8 mouse cellular contexts compared by ENCODE assay signal in the genomic region with DNA sequence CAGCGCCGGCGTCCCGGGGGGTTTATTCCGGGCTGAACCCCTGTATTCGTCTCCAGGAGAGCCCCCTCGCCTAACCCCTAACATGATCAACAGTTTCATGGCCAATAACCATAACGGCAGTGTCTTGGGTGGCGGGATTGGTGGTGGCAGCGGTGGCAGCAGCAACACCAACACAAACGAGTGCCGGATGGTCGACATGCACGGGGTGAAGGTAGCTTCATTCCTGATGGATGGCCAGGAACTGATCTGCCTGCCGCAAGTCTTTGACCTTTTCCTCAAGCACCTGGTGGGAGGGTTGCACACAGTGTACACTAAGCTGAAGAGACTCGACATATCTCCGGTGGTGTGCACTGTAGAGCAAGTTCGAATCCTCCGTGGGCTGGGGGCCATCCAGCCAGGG. TPM values are rescaled to one million over a fixed set of nuclear protein-coding genes. Genes with fewer than 3 reads are reported as not detected.
A peak's percentile ranks its signal among the peaks of the same experiment; 100 is the strongest.
DNase-seq lines count a peak whose midpoint lies in the region; ATAC-seq and TF ChIP-seq lines count a peak whose summit lies in the region.

No protein-coding gene starts in this region.

- no peak; the same call in none of the 2 replicates for ATAC-seq in heart, embryonic 11.5 days (replicated peaks; ENCODE audit: insufficient number of reproducible peaks, low FRiP score, low TSS enrichment)
- no peak for ATAC-seq in embryonic facial prominence, embryonic 12.5 days (ENCODE audit: insufficient number of reproducible peaks, insufficient read depth, low FRiP score, low TSS enrichment)
- peak; percentile 45 for ATAC-seq in intestine, postnatal 0 days
- ATAC-seq in neural tube, embryonic 15.5 days (ENCODE audit: low FRiP score): peak; percentile 40

- H3K27me3 ChIP-seq in heart, embryonic 11.5 days (ENCODE audit: control insufficient read depth, insufficient read depth, low read length): no peaks in the 10 kb centered on the region
- H3K27me3 ChIP-seq in embryonic facial prominence, embryonic 12.5 days: no peaks in the 10 kb centered on the region
- H3K27me3 ChIP-seq in intestine, postnatal 0 days (replicated peaks; ENCODE audit: control insufficient read depth, insufficient read depth, low read length): no peaks in the 10 kb centered on the region
- no peaks in the 10 kb centered on the region for H3K27me3 ChIP-seq in neural tube, embryonic 15.5 days (replicated peaks)

- intact Hi-C loops in heart, postnatal 36 days (cut with DNase I): no loop called here

- 8% methylated on average over 19 of the region's 19 CpGs for WGBS in heart, embryonic 11.5 days (ENCODE audit: insufficient replicate concordance)
- 21% methylated on average over 18 of the region's 19 CpGs for WGBS in embryonic facial prominence, embryonic 12.5 days
- 23% methylated on average over 19 of the region's 19 CpGs for WGBS in intestine, postnatal 0 days
- WGBS in neural tube, embryonic 15.5 days: 19% methylated on average over 19 of the region's 19 CpGs

- no peaks in the 10 kb centered on the region for H3K9me3 ChIP-seq in heart, embryonic 11.5 days (replicated peaks; ENCODE audit: control insufficient read depth, low read length)
- no peaks in the 10 kb centered on the region for H3K9me3 ChIP-seq in embryonic facial prominence, embryonic 12.5 days
- H3K9me3 ChIP-seq in intestine, postnatal 0 days (ENCODE audit: control insufficient read depth): no peaks in the 10 kb centered on the region
- H3K9me3 ChIP-seq in neural tube, embryonic 15.5 days (replicated peaks): no peaks in the 10 kb centered on the region

- 0 out of 2 replicates have a peak overlapping the region, but pooled peaks have one; percentile 28 for H3K9ac ChIP-seq in heart, embryonic 11.5 days (ENCODE audit: low read depth, low read length)
- peak overlapping the region; percentile 33; the same call in 1 of the 2 replicates for H3K9ac ChIP-seq in embryonic facial prominence, embryonic 12.5 days
- 0 out of 2 replicates have a peak overlapping the region, but pooled peaks have one; percentile 37 for H3K9ac ChIP-seq in intestine, postnatal 0 days (ENCODE audit: low read depth, low read length)
- H3K9ac ChIP-seq in neural tube, embryonic 15.5 days (replicated peaks): peak overlapping the region; percentile 30

- H3K4me3 ChIP-seq in heart, embryonic 11.5 days (ENCODE audit: low read depth, low read length): peak overlapping the region; percentile 46
- H3K4me3 ChIP-seq in embryonic facial prominence, embryonic 12.5 days: peak overlapping the region; percentile 49
- H3K4me3 ChIP-seq in intestine, postnatal 0 days (ENCODE audit: low read depth, low read length): peak overlapping the region; percentile 47
- H3K4me3 ChIP-seq in neural tube, embryonic 15.5 days (replicated peaks): peak overlapping the region; percentile 45

- peak overlapping the region; percentile 78 for H3K4me2 ChIP-seq in heart, embryonic 11.5 days
- peak overlapping the region; percentile 56 for H3K4me2 ChIP-seq in embryonic facial prominence, embryonic 12.5 days (replicated peaks)
- peak overlapping the region; percentile 76 for H3K4me2 ChIP-seq in intestine, postnatal 0 days (replicated peaks; ENCODE audit: low read depth)
- H3K4me2 ChIP-seq in neural tube, embryonic 15.5 days: peak overlapping the region; percentile 73

- no peak for TF ChIP-seq CTCF in intestine, postnatal 0 days (IDR thresholded peaks at IDR 0.05; ENCODE audit: low read depth)

- no peaks in the 10 kb centered on the region for H3K36me3 ChIP-seq in heart, embryonic 11.5 days (ENCODE audit: control insufficient read depth, insufficient read depth, low read length)
- no peaks in the 10 kb centered on the region for H3K36me3 ChIP-seq in embryonic facial prominence, embryonic 12.5 days
- no peaks in the 10 kb centered on the region for H3K36me3 ChIP-seq in intestine, postnatal 0 days (ENCODE audit: control insufficient read depth, insufficient read depth)
- no peaks in the 10 kb centered on the region for H3K36me3 ChIP-seq in neural tube, embryonic 15.5 days

- no peak for DNase-seq in heart, postnatal 36 days
- peak; percentile 5 to 8 for DNase-seq in B cell, adult 2 months
- no peak for DNase-seq in cerebellum, postnatal 10 days
- no peak for DNase-seq in layer of hippocampus, adult 11-12 months (ENCODE audit: low spot score)

- no peak overlapping the region for H3K27ac ChIP-seq in heart, embryonic 11.5 days (ENCODE audit: low read depth, low read length)
- H3K27ac ChIP-seq in embryonic facial prominence, embryonic 12.5 days: no peak overlapping the region
- no peak overlapping the region for H3K27ac ChIP-seq in intestine, postnatal 0 days (ENCODE audit: low read depth, low read length)
- H3K27ac ChIP-seq in neural tube, embryonic 15.5 days (replicated peaks): no peak overlapping the region

- H3K4me1 ChIP-seq in heart, embryonic 11.5 days (ENCODE audit: control insufficient read depth, insufficient read depth, low read length): no peaks in the 10 kb centered on the region
- H3K4me1 ChIP-seq in embryonic facial prominence, embryonic 12.5 days: no peaks in the 10 kb centered on the region
- no peaks in the 10 kb centered on the region for H3K4me1 ChIP-seq in intestine, postnatal 0 days (replicated peaks; ENCODE audit: control insufficient read depth, insufficient read depth, low read length)
- H3K4me1 ChIP-seq in neural tube, embryonic 15.5 days: no peaks in the 10 kb centered on the region

RNA-seq across cellular contexts. Expression of gene Dach2, which starts 1.2 kb away (rescaled TPM):
- 0.37 and 0.87 TPM in 2 replicates for polyA plus RNA-seq in heart, embryonic 11.5 days (2014; fragmentation: Nextera tagmentation; extraction: Ambion mirVana)
- not detected for total RNA-seq in heart, postnatal 36 days (2021)
- polyA plus RNA-seq in embryonic facial prominence, embryonic 12.5 days (2016; fragmentation: Nextera tagmentation; extraction: Ambion mirVana): 4.4 and 5.0 TPM in 2 replicates
- polyA plus RNA-seq in intestine, postnatal 0 days (2015; fragmentation: Nextera tagmentation; extraction: Ambion mirVana): 0.80 and 1.4 TPM in 2 replicates
- 5.2 and 5.9 TPM in 2 replicates for polyA plus RNA-seq in neural tube, embryonic 15.5 days (2015; fragmentation: Nextera tagmentation; extraction: Ambion mirVana)

Comparison
In these comparisons a context has a peak if more than half of its experiments do, and no peak if none do; other contexts are left out.
1. ATAC-seq: peak in intestine, postnatal 0 days (single experiment) and neural tube, embryonic 15.5 days (single experiment); none in heart, embryonic 11.5 days (single experiment) and embryonic facial prominence, embryonic 12.5 days (single experiment).
2. DNase-seq: peak in B cell, adult 2 months (2 of 2); none in heart, postnatal 36 days (0 of 2), cerebellum, postnatal 10 days (0 of 2) and layer of hippocampus, adult 11-12 months (single experiment).
3. Peak in every context shown above with its lines, with median percentiles within 50 percentile points of each other: H3K4me2 ChIP-seq, H3K4me3 ChIP-seq and H3K9ac ChIP-seq.